Mouse (Mus musculus) limb, embryonic 11.5 days (tissue): ENCODE measurements at regions not wholly inside any gene's neighbourhood (a gene's known extent, or its start where the extent isn't known, plus 50 kb on each side); places are given as distances from the start of the nearest gene placed in this dataset.
"Not testable (repeated sequence)": the region's sequence is repeated elsewhere in the genome, so short reads cannot be mapped to it uniquely, and the experiment has no call there.

Experiments used
- ATAC-seq: fragments of 200-750 bp; cut with Nextera tagmentation; 2 replicates; pipeline ENCODE4 v1.8.0; 2017; ENCODE audit warnings: low read depth; ENCODE audit not compliant: insufficient number of reproducible peaks, low FRiP score, low TSS enrichment
- DNase-seq: peaks from one replicate; pipeline ENCODE4 v3.0.0-alpha.2; 2015; ENCODE audit warnings: low spot score
- H3K27ac ChIP-seq: fragments of 300-500 bp; sonication (generic); replicated peaks from 2 replicates; pipeline ENCODE4 v1.5.1; 2014; ENCODE audit warnings: low read depth, mild to moderate bottlenecking, low read length
- H3K27me3 ChIP-seq: fragments of 300-500 bp; sonication (generic); 2 replicates; pipeline ENCODE4 v1.6.1; 2014; ENCODE audit warnings: mild to moderate bottlenecking, low read length, mixed read lengths; ENCODE audit not compliant: control insufficient read depth, insufficient read depth
- H3K36me3 ChIP-seq: fragments of 300-500 bp; sonication (generic); 2 replicates; pipeline ENCODE4 v1.6.1; 2014; ENCODE audit warnings: mild to moderate bottlenecking, low read length, moderate library complexity, mixed read lengths; ENCODE audit not compliant: control insufficient read depth, insufficient read depth
- H3K4me1 ChIP-seq: fragments of 300-500 bp; sonication (generic); 2 replicates; pipeline ENCODE4 v1.6.1; 2014; ENCODE audit warnings: low read length, mixed read lengths; ENCODE audit not compliant: control insufficient read depth, insufficient read depth
- H3K4me2 ChIP-seq: fragments of 300-500 bp; sonication (generic); 2 replicates; pipeline ENCODE4 v1.6.1; 2014; ENCODE audit warnings: low read depth, mild to moderate bottlenecking, moderate library complexity; ENCODE audit not compliant: severe bottlenecking
- H3K4me3 ChIP-seq: fragments of 300-500 bp; sonication (generic); 2 replicates; pipeline ENCODE4 v1.5.1; 2014; ENCODE audit warnings: low read depth, low read length
- H3K9ac ChIP-seq: fragments of 300-500 bp; sonication (generic); 2 replicates; pipeline ENCODE4 v1.6.1; 2014; ENCODE audit warnings: mild to moderate bottlenecking, low read length
- H3K9me3 ChIP-seq: fragments of 300-500 bp; sonication (generic); 2 replicates; pipeline ENCODE4 v1.6.1; 2016; ENCODE audit warnings: low read length; ENCODE audit not compliant: control insufficient read depth
- WGBS: fragments of 180-500 bp; shearing (Covaris S2); extraction: QIAGEN DNeasy Blood & Tissue Kit; methylation state at CpG from one replicate; pipeline ENCODE4 v1.1.7; 2014; 5-methylcytosine and 5-hydroxymethylcytosine counted together

GRCm38 (mm10) chr13:10983736-10984135 is 623.1 kb upstream of the Chrm3 start:
- no peaks in the 10 kb centered on the region for H3K36me3 ChIP-seq
- ATAC-seq: no peak
- no peak for DNase-seq
- no peaks in the 10 kb centered on the region for H3K27me3 ChIP-seq
- no peak overlapping the region for H3K4me3 ChIP-seq
- no peak overlapping the region for H3K27ac ChIP-seq
- H3K4me1 ChIP-seq: no peaks in the 10 kb centered on the region
- no peak overlapping the region for H3K9ac ChIP-seq
- H3K9me3 ChIP-seq: no peaks in the 10 kb centered on the region
- H3K4me2 ChIP-seq: no peak overlapping the region

DNA sequence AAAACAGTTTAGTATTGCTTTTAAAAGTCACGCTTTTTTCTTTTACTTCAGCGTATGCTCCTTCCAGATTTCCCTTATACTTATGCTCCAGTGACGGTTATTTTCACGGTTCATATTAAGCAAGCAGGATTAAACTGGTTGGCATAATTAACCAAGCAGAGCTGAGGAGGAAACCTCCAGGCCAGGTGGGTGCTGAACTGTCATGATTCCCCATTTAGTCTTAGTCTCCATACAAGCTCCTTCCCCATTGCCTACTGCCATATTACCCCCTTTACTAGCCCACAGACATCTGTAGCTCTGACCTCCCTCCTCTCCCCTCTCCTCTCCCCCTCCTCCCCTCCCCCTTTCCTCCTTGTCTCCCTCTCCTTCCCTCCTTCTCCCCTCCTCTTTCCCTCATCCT is 621.9 kb upstream of the Chrm3 start:
- Histone ChIP-seq H3K4me1 (no peaks in the 10 kb centered on the region), H3K9me3 (no peaks in the 10 kb centered on the region), H3K27me3 (no peaks in the 10 kb centered on the region), H3K36me3 (no peaks in the 10 kb centered on the region), H3K27ac (no peak overlapping the region), H3K9ac (no peak overlapping the region), H3K4me2 (no peak overlapping the region), H3K4me3 (no peak overlapping the region)
- ATAC-seq: no peak
- DNase-seq: no peak
- WGBS: 82% methylated on average over 4 of the region's 4 CpGs

- no peaks in the 10 kb centered on the region for H3K27me3 ChIP-seq
- H3K4me2 ChIP-seq: no peak overlapping the region
- H3K27ac ChIP-seq: no peak overlapping the region
- H3K4me1 ChIP-seq: no peaks in the 10 kb centered on the region
- H3K36me3 ChIP-seq: no peaks in the 10 kb centered on the region
- DNase-seq (no peak), ATAC-seq (no peak)
- H3K9ac ChIP-seq: no peak overlapping the region
- no peaks in the 10 kb centered on the region for H3K9me3 ChIP-seq
- H3K4me3 ChIP-seq: no peak overlapping the region
- 74% methylated on average over 3 of the region's 3 CpGs for WGBS
Measured at GRCm38 (mm10) chr13:10971932-10972331, 611.3 kb upstream of the Chrm3 start.

DNA sequence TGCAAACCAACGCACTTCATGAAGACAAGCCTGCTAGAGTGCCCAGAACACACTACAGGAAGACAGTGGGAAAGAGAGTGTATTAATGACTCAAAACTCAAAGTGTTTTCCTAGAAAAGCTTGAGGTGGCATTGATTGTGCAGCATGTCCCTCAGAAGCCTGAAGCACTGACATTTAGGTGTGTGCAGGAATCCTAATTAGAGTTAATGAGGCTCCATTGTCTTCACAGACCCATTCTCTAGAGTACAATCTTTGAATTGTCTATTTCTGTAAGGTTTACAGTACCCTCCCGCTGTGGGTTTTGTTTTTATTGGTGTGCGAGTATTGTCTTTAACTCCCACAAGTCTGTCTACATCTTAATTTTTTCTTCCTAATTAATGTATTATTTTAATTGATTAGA is 610.1 kb upstream of the Chrm3 start:
- no peak overlapping the region for H3K4me3 ChIP-seq
- DNase-seq: no peak
- H3K4me1 ChIP-seq: no peaks in the 10 kb centered on the region
- ATAC-seq: no peak
- WGBS: 91% methylated on average over 3 of the region's 3 CpGs
- H3K9me3 ChIP-seq: no peaks in the 10 kb centered on the region
- H3K4me2 ChIP-seq: no peak overlapping the region
- H3K36me3 ChIP-seq: no peaks in the 10 kb centered on the region
- no peak overlapping the region for H3K27ac ChIP-seq
- no peaks in the 10 kb centered on the region for H3K27me3 ChIP-seq
- no peak overlapping the region for H3K9ac ChIP-seq

- DNase-seq (no peak), ATAC-seq (no peak)
- no peak overlapping the region for H3K9ac ChIP-seq
- H3K36me3 ChIP-seq: no peaks in the 10 kb centered on the region
- H3K27ac ChIP-seq: no peak overlapping the region
- H3K4me2 ChIP-seq: no peak overlapping the region
- H3K27me3 ChIP-seq: no peaks in the 10 kb centered on the region
- H3K4me3 ChIP-seq: no peak overlapping the region
- WGBS: 93% methylated on average over 3 of the region's 3 CpGs
- no peaks in the 10 kb centered on the region for H3K4me1 ChIP-seq
- no peaks in the 10 kb centered on the region for H3K9me3 ChIP-seq
Measured at GRCm38 (mm10) chr13:10952923-10953322, 592.3 kb upstream of the Chrm3 start.

DNA sequence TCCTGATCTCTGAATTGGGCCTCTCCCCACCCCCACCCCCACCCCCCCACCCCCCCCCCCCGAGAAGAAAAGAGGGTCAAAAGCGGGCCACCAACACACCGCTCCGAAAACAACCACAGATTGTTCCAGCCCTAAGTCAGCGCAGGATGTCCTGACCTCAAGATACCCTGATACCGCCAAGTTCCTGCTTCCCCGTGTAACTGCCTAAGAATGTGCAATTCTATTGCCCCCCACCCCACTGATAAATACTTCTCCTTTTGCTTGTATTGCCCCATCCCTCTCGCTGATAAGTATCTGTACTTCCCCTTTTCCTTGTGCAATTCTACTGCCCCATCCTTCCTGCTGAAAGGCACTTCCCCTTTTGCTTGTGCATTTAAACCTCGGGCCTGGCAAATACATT is 590.0 kb upstream of the Chrm3 start:
- not testable (repeated sequence) for H3K4me2 ChIP-seq, H3K27ac ChIP-seq, DNase-seq, ATAC-seq, H3K4me3 ChIP-seq, H3K9ac ChIP-seq, H3K36me3 ChIP-seq, H3K27me3 ChIP-seq, H3K9me3 ChIP-seq, H3K4me1 ChIP-seq
- WGBS: 84% methylated on average over 8 of the region's 9 CpGs

DNA sequence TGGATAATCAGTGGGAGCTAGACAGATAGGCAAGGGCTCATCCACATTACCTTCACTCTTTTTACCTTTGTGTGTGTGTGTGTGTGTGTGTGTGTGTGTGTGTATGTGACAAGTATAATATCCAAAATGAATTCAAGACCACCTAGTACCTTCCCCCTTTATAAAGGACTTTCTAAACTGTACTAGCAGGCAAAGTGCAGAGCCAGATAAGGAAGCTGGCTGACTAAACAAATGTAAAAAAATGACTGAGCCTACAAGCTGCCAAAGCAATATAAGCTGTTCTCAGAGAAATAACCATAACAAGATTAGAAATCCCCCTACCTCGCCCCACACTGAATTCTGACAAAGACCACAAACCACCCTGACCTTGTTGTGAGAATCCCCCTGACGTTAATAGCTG is 586.8 kb upstream of the Chrm3 start:
- H3K9me3 ChIP-seq: no peaks in the 10 kb centered on the region
- H3K4me3 ChIP-seq: no peak overlapping the region
- DNase-seq: no peak
- no peak overlapping the region for H3K9ac ChIP-seq
- H3K36me3 ChIP-seq: no peaks in the 10 kb centered on the region
- H3K4me1 ChIP-seq: no peaks in the 10 kb centered on the region
- H3K4me2 ChIP-seq: no peak overlapping the region
- no peaks in the 10 kb centered on the region for H3K27me3 ChIP-seq
- ATAC-seq: no peak
- no peak overlapping the region for H3K27ac ChIP-seq
- 88% methylated on average over 2 of the region's 2 CpGs for WGBS

- no peaks in the 10 kb centered on the region for H3K9me3 ChIP-seq
- H3K4me2 ChIP-seq: no peak overlapping the region
- WGBS: 71% methylated on average over 4 of the region's 4 CpGs
- no peak for DNase-seq
- no peak overlapping the region for H3K4me3 ChIP-seq
- no peak overlapping the region for H3K9ac ChIP-seq
- no peaks in the 10 kb centered on the region for H3K36me3 ChIP-seq
- H3K27me3 ChIP-seq: no peaks in the 10 kb centered on the region
- no peaks in the 10 kb centered on the region for H3K4me1 ChIP-seq
- no peak overlapping the region for H3K27ac ChIP-seq
- no peak for ATAC-seq
Measured at GRCm38 (mm10) chr13:10943877-10944276, 583.2 kb upstream of the Chrm3 start.

GRCm38 (mm10) chr13:10942031-10942655 is 581.5 kb upstream of the Chrm3 start:
- Histone ChIP-seq H3K4me1 (no peaks in the 10 kb centered on the region), H3K27ac (no peak overlapping the region), H3K4me2 (no peak overlapping the region), H3K4me3 (no peak overlapping the region), H3K9ac (no peak overlapping the region), H3K27me3 (no peaks in the 10 kb centered on the region), H3K9me3 (no peaks in the 10 kb centered on the region), H3K36me3 (no peaks in the 10 kb centered on the region)
- no peak for ATAC-seq
- peak; percentile 36 for DNase-seq
- WGBS: 66% methylated on average over 4 of the region's 4 CpGs
